Mouse (Mus musculus) ES-CJ7 (cell line): ENCODE data around the gene Rpe65.
A peak's percentile ranks its signal among the peaks of the same experiment; 100 is the strongest.

Experiments used
- DNase-seq: peaks from one replicate; pipeline ENCODE4 v3.0.0; 2011; ENCODE audit warnings: low read depth, low spot score

The Rpe65 gene

DNA sequence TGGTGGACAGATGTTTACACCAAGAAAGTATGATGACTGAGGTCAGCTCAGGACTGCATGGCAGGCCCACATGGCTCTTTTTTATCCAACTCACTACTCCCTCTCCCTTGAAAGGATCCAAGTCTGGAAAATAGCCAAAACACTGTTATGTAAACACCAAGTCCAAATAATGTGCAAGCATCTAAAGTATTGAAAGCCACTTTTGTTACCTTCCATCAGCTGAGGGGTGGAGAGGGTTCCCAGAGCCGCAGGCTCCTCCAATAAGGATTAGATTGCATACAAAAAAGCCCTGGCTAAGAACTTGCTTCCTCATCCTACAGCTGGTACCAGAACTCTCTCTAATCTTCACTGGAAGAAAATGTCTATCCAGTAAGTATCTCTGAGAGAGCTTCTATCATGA is at the start of gene Rpe65:
Rpe65 (plus strand) TSS at position 301 of the 400 bp plus-strand sequence.
- no peak for DNase-seq

DNA sequence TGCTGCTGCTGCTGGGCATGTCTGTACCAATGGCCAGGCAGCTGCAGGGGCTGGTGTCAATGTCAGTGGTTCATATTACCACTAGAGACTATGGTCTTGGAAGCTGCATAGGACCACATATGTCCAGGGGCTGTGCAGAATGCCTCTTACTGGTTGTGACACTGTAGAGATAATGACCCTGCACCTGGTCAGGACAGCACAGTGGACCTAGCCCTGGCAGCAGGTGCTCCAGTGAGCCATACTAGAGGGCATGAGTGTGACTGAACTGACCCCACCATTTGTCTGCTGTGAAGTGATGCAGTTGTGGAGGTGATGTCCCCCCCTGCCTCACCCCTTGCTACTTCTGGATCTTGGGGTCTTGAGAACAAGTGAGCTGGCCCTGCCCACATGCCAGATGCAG is 48.8 kb upstream of the Rpe65 start:
- no peak for DNase-seq

DNA sequence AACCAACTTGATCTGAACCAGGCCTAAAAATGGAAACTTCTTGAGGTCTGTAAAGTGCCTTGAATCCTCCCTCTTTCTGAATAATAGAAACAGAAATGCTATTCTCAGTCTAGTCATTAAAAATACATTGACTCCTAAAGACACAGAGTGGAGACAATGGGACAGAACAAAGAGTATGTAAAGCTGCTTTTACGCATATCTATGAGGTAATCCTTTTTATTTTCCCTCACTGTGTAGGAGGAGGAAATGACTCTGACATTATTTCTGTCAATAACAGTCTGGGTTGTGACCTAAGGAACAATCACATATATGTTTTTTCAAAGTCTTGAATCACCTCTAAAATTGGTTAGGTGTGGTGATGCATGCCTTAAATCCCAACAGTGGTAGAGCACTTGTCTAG is 16.0 kb downstream of the Rpe65 start:
- peak; percentile 53 for DNase-seq

DNA sequence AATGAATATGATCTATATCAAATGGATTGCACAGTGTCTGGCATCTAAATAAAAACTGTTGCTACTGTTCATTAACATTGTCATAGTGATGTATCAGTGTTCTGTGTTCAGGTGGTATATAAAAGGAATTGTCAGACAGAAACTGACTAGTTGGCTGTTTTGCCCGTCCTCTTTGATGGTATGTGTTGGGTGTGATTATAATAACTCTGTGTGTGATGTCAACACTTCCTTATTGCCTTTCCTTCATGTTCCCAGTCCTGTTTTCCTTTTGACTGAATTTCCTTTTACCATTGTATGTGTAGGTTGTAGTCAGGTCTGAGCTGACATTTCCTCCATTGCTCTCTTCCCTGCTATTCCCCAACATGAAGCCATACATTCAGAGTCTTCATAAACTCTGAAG is 22.1 kb downstream of the Rpe65 start:
- DNase-seq, result no peak

DNA sequence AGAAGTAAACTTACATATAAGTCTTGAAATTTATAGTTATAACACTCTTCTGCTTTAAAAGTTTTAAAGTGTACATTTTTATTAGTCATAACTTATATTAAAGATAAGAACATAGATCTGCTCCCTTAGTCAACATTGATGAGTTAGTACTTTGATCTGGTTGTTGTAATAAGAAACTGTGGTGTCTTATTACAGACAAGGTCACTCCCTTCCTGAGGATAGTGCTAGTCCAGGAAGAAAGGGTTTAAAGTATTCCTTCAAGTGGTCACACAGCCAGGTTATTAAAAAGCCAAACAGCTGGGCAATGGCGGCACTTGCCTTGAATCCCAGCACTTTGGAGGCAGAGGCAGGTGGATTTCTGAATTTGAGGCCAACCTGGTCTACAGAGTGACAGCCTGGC is 25.0 kb downstream of the Rpe65 start:
- no peak for DNase-seq

DNA sequence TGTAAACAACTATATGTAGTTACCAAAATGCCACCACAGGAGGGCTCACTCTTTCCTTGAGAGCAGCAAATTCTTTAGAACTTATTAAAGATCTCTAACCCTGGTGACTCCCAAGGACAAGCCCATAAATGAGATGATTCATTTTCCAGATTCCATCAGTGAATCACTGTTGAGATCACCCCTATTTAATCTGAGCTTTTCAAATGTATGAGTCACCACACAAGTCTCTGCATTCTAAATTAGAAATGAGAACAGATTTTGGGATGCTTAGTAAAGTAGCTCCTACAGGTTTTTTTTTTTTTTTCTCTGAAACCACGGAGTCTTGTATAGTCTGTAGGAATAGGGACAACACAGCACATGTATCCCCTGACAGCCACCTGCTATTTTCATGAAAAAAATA is 61.8 kb downstream of the Rpe65 start:
- DNase-seq, result no peak

DNA sequence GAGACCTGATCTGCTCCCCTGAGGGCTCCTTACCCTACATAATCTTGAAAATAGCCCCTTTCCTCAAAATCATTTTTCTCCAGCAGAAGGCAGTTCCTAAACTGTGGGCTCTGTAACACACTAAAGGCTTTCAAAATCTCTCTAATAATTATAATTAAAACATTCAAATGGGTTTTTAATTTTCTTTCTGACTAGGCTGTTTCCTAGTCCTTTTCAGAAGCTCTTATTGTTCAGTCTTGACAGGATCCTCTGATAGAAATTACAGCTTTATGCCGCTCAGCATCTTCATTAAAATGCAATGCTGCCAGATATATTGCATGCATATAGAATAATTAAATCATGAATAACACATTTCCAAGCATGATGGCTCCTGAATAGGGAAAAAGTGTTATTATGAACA is 64.4 kb downstream of the Rpe65 start:
- no peak for DNase-seq
